Mouse (Mus musculus) liver (tissue): ENCODE data around the gene Nid1.

Experiments
- DNase-seq: peaks from one replicate; pipeline ENCODE4 v3.0.0-alpha.2; 2020; ENCODE audit warnings: mixed read lengths

Nid1 gene

DNA sequence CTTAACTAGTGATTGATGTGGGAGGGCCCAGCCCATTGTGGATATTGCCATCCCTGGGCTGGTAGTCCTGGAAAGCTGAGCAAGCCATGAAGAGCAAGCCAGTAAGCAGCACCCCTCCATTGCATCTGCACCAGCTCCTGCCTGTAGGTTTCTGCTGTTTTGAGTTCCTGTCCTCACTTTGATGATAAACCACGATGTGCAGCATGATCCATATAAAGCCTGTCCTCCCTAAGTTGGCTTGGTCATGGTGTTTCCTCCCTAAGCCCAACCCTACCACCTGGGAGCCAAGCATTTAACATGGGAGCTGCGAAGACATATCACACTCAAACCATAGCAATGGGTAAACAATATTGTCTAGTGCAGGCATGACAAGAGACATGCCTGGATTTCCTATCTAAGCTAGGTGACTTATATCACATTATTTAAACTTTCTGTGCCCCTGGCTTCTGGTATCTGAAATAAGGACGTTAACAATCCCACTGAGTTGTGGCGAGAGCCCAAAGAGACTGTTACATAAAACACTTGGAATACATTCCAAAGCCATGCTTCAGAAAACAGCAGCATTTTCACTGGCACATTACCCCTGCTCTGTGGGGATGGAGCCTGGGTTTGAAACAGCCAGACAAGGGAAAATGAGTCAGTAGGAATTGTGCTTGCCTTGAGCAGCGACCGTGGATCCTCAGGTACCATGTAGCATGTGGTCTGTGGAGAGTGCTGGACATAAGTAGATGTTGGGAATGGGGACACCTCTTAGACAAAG is 111.3 kb downstream of the Nid1 start:
- DNase-seq, result no peak

DNA sequence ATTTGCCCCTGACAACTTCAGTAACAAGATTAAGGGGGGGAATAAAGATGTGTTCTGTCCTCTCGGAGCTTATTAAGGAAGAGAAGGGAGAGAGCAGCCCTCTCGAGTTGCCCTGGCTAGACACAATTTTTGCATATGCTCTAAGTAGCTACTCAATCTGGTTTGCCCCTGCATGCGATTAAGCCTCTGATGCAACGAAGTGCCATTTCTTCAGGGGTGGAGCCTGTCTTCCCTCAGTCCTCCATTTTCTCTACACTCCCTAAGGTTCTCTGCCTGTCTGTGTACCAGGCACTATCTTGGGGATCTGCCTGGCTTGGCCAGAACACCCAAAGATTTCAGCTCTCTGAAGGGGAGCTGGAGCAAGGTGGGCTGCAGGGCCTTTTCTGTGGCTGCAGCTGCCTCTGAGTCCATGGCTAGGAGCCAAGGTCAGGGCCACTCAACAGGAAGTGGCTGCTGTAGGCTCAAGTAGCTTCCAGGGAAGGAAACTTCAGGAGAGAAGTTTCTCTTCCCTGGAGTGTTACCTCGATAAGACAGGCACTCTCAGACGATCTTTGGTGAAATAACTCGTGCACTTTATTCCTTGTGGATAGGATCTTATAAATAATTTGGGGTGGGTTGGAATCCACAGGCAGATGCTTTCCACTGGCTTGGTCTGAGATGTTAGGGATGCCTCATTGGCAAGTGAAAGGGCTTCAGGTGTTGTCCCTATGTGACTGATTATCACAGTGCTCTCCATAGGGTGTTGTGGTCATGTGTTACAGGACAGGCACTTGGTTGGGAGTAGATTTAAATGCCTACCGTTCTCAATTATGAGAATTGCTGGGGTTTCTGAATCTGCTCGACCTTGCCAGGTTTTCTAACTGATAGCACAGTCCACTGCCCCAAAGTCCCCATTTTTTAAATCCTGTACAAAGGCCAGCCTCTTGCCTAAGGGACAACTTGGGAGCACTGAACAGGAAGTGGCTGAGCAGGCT is 112.6 kb downstream of the Nid1 start:
- no peak for DNase-seq

DNA sequence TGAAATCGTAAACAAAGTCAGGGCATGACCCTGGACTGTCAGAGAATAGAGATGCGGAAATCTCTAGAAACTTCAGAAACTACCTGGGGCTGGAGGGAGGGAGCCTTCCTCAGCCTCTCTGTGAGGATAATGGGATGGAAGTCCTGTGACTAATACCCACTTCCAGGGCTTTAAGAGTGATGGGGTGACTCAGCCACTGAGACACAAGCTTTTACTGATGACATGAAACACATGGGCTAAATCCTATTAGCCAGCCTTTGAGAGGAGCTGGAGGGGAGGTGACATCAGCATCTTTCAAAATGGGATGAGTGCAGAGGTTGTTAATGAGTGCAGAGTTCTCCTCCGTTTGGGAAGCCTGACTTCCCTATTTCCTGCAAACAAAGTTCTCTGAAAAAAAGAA is 114.7 kb downstream of the Nid1 start:
- no peak for DNase-seq

DNA sequence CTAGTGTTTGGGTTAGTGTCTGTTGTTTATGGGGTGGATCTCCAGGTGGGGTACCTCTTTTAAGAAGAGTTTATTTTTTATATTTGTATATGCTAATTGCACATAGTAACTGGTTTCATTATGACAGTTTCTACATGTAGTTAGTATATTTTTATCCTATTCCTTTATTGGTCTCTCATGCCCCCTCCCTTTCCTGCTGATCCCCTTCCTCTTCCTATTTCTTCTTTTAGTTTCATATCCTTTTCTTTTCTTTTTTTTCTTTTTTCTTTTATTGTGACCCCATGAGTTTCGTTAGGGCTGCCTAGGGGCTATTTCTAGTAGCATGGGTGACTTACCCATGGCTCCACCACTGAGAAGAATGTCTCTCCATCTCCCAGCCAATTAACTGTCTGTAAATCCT is 116.3 kb downstream of the Nid1 start:
- no peak for DNase-seq

DNA sequence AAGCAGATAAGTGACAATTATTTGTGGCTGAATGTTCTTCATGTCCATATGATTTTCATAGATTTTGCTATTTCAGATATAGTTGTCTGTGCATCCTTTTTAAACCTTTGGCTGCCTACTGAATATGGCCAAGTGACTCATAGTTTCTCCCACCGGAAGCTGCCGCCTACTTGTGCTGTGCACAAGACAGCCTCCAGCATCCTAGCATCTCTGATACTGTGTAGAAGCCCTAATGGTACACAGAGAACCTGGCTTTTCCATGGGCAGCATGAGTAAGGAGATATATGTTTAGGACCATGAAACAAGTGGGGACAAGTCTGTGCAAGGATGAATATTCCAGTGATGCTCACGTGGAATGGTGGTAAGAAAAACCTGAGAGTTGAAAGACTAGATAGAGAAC is 117.8 kb downstream of the Nid1 start:
- no peak for DNase-seq

DNA sequence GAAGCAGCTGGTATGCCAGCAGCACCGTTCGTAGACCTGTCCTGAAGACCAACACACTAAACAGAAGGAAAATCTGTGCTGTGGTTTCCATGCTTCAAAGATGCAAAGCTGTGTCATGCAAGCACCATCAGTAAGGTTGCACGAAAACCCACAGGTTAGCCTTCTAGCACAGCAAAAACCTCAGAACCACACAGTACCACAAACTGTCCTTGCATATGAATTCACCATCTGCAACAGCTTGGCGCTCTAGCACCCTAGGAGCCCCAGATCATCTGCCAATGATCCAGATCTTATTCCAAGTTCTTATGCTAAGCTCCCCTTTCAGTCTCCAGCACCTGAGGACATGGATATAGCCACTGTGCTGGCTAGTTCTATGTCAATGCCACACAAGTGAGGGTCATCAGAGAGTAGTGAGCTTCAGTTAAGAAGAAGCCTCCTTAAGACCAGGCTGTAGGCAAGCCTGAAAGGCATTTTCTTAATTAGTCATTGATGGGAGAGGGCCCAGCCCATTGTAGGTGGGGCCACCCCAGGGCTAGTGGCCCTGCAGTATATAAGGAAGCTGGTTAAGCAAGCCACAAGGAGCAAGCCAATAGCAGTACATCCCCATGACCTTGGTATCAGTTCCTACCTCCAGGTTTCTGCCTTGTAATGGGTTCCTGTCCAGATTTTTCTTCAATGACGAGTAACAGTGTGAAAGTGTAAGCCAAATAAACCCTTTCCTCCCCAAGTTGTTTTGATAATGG is 119.8 kb downstream of the Nid1 start:
- no peak for DNase-seq

DNA sequence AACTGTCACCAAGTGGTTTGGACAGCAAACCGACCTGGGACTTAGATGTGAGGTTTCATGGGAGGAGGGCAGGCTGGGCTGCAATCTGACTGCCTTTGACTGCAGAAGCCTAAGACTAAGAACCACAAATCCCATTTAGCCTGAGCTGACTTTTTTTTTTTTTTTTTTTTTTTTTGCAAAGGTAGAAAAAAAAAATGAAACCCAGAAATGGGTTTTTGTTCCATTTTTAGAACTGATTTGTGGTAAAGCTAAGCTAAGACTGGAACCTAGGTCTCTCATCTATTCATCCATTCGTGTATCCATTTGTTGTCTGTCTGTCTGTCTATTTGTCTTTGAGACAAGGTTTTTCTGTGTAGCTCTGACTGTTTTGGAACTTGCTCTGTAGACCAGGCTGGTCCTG is 120.9 kb downstream of the Nid1 start:
- no peak for DNase-seq

DNA sequence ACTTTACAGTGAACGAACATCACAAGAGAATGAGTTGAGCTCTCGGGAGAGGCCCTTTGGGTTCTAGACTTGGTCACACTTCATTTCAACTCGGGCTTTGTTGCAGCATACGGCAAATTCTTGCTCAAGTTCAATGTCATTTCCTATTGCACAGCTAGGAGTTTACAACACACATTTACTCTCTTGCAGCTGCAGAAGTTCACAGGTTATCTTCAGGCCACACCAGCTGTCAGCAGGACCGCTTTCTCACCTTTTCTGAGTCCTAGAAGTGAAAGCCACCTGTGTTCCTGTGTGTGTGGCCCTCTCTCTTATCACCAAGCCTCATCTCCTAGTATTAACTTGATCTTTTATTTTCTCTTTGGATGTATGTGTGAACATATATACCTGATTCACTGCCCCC is 121.5 kb downstream of the Nid1 start:
- DNase-seq, result no peak
